Mouse (Mus musculus) cerebellum, postnatal 4 days (tissue): ENCODE measurements at regions not wholly inside any gene's neighbourhood (a gene's known extent, or its start where the extent isn't known, plus 50 kb on each side); places are given as distances from the start of the nearest gene placed in this dataset.

Source experiments
- DNase-seq, 2 experiments: peaks; one replicate each; pipeline ENCODE4 v3.0.0; 2022; ENCODE audit warnings: low spot score in 2 of 2, mixed read lengths in 1 of 2

DNA sequence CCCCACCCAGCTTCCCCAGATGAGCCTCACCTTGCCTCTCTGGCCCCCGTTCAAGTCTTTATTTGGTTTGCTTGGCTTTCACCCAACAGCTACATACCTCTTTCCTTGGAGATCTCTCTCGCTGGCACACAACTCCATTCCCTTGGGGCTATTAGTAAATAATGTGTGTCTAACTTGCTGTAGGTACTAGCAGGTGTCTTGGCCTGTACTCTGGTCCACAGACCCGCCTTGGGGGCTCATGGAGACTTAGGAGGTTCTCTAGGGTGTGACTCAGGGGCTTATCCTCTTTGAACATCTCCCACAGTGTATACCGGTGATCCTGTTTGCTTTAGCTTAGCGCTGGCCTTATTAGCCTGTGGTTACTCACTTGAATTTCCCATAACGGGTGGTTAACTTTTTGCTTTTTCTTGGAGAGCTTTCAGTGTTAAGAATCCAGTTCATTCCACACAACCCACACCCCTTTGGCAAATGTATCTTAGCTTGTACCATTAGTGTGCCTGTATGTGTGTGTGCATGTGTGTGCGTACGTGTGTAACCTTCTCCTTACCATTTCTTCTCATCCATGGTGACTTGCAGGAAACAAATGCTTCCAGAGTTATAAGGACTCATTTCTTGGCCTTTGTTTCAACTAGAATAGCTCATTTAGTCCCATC, 67.3 kb upstream of the Map4k3 start:
- DNase-seq: no peak

DNA sequence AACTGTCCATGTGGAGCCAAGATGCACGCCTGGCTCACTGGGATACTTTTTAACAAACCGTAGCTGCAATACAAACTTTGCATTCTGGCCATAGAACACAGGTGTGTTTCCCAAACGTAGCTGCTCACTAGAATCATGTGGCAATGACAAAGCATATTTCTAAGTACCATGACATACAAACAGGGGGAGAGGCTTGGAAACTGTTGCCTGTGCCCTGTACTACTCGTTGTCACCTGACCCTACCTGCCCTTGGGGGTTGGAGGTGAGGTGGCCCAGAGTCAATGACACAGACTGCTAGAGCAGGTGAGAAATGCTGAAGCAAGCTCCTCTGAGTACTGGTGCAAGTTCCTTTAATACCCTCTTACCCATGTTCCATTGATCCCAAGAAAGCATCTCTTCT, 64.3 kb upstream of the Map4k3 start:
- no peak for DNase-seq

DNA sequence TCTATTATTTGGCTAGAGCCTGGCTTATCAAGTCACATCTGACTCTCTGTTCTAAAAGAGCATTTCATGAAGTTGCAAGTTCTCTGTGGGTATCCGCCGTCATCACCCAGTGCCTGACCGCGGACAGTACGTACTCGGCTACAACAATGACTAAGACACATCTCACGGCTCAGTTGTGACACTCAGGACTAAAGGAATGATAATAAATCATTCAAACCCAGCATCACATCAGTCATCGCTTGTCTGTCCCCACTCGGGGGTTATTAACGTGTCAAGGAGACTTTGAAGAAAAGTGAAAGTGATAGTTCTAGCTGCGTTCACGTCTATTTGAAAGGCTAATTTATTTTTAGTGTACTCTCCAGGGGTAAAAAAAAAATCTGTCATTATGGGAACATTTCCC, 61.4 kb upstream of the Map4k3 start:
- no peak for DNase-seq

DNA sequence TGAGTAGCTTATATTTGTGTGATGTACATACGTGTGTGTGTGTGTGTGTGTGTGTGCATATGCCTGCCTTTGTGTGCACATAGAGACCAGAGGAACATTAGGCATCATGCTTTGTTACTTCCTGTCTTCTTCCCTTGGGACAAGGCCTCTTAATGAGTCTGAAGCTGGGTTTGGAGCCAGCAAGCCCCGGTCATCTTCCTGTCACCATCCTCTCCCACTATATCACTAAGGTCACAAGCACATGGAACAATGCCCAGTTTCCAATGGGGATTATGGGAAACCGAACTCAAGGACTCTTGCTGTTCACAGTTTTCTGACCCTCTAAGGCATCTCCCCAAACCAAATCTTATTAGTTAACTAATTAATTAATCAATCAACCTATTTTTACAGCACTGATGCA, 60.7 kb upstream of the Map4k3 start:
- DNase-seq: no peak

DNA sequence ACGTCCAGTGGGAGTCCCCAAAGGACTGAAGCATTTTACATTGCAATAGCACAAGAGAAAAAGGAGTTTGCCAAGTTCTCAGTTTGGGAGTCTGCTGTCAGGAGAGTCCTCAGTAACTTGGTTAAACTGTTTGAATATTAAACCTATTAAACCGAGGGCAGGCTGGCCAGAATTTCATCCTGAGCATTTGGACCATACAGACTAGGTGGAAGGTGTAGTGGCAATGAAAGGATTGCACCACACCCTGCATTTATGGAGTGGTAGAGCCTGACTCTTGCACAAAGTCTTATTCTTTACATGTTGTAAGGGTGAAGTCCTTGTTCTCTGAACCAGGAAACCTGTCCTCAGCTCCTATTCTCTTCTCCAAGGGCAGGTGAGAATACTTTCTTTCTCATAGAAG, 58.6 kb upstream of the Map4k3 start:
- DNase-seq: no peak

DNA sequence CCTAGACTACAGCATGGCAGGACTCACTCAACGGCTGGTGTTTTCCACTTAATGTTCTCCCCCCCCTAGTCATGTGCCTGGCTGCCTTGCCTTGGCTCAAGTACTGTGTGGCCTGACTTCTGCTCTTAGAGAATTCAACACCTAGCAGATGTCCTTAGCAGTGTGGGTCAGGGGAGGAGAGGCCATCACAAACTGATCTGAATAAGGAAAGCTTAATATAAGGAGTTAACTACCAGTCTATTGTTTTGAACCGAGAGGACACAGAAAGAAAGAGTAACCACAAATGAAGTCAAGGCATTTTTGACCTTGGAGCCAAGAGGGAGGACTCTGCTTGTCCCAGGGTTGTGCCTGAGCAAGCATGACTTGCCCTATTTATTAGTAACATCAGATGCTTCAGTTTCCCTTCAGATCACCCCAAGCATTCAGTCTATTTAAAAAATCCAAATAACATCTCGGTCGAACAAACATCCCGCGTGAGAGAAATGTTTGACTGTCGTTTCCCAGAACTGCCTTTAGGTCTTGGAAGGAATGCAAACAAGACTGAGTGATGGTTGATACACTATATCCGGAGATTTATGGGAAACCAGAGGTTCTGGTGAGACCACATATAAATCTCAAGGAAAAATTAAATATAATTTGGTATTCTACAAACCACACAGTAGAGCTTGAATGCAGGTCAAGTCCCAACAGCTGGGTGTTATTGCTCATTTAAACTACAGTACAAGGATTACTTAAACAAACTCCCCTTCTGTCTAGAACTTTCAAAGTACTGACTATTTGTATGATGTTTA, 58.0 kb upstream of the Map4k3 start:
- DNase-seq: no peak

DNA sequence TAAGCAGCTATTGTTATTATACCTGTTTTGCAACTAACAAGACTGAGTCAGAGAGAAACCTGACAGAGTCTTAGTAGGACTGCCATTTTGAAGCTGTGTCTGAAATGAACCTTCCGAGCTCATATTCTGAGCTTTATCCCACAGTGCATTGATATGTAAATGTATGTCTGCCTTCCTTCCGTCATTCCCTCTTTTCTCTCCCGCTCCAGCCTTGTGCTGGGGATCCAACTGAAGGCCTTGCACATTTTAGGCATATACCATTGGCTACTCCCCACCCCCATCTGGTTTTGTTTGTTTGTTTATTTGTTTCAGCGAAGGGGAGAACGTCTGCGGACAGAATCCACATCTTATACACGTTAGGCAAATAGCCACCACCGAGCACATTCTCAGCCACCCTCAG, 57.2 kb upstream of the Map4k3 start:
- no peak for DNase-seq

DNA sequence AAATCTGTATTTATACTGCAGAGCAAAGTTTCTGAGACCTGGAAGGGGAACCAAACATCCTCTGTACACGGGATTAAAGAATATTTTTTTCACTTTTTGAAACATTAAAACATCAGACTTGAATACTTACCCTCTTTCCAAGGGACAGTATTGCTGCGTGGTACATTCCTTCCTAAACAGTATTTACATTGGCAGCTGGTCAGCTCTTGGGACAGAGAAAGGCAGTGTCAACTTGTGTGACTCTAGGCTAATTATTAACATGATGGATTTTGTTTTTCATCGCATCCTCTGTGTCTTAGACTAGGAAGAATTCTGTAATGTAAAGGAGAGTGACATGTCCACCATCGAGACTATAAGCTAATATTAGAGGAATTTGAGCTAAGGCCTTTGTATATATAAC, 56.8 kb upstream of the Map4k3 start:
- DNase-seq: no peak

DNA sequence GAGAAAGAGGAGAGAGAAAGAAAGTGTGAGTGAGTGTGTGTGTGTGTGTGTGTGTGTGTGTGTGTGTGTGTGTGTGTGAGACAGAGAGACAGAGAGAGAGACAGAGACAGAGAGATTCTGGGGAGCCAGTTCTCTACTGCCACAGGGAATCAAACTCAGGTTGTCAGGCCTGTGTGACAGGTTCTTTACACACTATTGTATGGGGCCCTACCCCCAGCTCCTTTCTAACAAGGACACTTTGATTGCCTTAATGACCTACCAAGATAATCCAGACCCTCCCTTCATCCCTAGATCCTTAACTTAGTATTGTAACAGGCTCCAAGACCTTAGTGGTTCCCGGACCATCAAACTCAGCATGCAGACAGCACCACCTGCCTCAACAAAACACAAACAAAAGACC, 53.9 kb upstream of the Map4k3 start:
- no peak for DNase-seq

DNA sequence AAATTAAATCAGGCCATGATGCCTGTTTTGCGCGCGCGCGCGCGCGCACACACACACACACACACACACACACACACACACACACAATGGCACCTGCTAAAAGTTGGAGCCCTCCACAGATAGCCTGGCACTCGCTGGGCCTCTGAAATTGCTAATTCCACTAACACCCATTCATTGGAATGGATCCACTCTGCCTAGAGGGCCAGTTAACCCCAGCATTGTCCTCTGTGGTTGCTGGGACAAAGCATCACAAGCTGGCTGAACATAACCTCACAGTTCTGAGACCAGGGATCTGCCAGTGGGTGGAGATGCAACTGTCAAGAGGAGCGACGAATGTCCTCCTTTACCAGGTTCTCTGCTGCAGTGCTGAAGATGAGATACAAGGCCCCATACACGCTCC, 53.3 kb upstream of the Map4k3 start:
- no peak for DNase-seq

DNA sequence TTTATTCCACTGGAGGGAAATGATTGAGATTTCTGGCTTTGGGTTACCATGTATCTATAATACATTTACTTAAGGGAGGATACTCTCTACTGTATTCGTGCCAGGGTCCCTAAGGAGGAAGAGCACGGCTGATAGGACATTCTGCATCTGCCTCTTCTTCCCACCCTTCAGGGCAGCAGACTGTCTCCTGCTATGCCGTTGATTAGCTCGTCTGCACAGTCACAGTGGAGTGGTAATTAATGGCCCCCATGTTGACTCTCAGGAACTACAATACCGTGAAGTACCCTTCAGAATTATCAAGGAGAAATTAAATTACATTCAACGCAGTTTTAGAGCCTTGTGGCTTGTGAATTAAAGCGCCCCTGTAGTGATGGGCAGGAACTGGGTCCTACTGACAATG, 52.0 kb upstream of the Map4k3 start:
- no peak for DNase-seq

DNA sequence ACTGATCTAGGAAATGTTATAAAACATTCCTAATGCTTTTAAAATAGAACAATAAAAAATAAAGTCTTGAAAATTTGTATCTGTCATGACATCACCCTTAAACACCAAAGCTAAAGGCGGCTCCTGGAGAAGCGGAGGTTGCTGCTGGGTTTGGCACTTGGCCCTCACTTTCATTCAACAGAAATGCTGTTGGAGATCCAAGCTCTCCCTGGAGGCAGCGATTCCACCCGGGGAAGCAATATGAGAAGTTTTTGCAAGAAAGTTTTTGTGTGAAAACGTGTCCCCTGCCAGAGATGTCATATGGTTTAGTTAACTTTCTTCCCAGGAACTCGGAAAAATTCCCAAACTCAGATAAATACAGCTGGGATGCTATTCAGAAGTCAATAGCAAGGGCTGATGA, 51.5 kb upstream of the Map4k3 start:
- DNase-seq: no peak
